Mouse (Mus musculus): ENCODE measurements at regions not wholly inside any gene's neighbourhood (a gene's known extent, or its start where the extent isn't known, plus 50 kb on each side); places are given as distances from the start of the nearest gene placed in this dataset.

DNA sequence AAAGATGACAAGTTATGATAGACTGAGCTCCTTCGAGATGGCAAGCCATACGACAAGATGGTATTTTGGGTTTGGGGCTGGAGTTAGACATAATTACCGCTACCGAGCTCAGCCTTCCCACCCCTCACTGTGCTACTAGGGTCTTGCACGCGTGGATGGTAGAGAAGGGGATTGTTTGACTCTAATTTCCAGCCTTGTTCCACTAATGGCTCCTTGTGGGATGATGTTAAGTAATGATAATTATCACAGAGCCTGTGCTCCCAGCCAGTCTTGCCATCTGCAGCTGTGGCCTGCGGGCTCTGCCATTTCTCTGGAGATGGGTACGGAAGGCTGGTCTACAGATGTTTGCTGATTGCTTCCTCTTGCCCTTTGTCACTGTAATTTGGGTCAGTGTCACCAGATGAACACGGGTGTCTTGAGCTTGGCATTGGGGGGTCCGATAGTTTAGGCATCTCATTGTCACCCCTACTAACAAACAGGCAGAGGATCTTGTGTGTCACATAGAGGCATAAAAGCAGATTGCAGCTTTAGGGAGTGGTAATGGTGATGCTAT is 108.8 kb upstream of the Ctbp2 start:
- DNase-seq (ENCODE audit: low read depth): no peak

- DNase-seq (ENCODE audit: low read depth): no peak
Measured at GRCm38 (mm10) chr7:133230806-133231205, 106.7 kb upstream of the Ctbp2 start.

- DNase-seq (ENCODE audit: low read depth): no peak
Measured at GRCm38 (mm10) chr7:133223948-133224652, 99.9 kb upstream of the Ctbp2 start.

GRCm38 (mm10) chr7:133212328-133212727 is 88.2 kb upstream of the Ctbp2 start:
- no peak for DNase-seq (ENCODE audit: low read depth)

DNA sequence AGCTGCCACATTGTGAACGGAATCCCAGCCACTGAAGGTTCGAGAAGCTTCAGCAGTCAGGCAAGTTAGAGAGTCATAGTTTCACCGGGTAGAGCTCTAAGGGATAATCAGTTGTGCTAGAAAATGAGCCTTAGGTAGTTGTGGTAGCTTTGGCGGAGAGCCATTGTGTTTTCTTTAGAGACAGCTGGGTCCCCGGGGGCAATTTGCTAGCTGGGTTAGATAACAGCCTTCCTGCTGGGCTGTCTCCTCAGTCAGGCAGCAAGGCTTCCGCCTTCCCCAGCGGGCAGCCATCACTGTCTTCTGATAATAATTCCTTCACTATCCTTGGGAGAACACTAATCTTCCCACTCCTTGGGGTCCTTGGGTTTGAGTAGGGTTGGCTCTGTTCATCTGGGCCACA is 81.5 kb upstream of the Ctbp2 start:
- DNase-seq (ENCODE audit: low read depth): no peak

DNA sequence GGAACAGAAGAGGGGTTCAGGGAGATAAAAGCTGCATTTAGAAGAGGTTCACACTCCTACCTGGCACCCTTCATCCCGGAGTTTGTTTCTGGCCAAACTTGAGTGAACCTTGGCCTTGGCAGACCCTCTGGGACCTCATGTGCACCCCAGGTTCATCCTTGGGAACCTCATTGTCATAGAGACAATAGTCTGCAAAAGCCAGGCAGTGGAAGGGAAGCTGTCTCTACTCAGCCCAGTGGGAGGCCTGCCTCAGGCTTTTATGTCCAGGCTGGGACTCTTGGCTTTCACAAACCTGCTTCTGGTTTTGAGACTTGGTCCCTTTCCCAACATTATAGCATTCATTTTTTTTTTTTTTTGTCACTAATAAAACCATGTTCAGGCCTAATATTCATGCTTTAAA is 80.3 kb upstream of the Ctbp2 start:
- no peak for DNase-seq (ENCODE audit: low read depth)

DNA sequence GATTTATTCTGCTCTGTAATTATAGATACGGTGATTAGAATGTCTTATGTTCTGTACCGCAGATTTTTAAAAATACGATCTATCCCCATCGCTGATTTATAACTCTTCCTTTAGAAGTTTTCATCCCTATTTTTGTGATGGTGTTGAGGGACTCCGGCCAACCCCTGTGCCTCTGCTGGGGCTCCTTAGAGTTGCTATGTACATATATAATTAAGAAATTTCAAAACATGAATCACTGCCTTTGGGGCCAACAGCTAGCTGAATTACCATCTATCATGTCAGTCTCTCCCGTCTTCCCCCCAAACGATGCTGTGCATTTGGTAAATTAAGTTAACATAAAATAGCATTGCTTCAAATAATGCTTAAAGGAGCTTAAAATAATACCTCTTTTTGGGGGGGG is 79.8 kb upstream of the Ctbp2 start:
- DNase-seq (ENCODE audit: low read depth): no peak

- DNase-seq (ENCODE audit: low read depth): no peak
Measured at GRCm38 (mm10) chr7:133202092-133202880, 78.1 kb upstream of the Ctbp2 start.

- no peak for DNase-seq (ENCODE audit: low read depth)
Measured at GRCm38 (mm10) chr7:133199046-133199445, 74.9 kb upstream of the Ctbp2 start.

- no peak for DNase-seq (ENCODE audit: low read depth)
Measured at GRCm38 (mm10) chr7:133189880-133190462, 65.8 kb upstream of the Ctbp2 start.

DNA sequence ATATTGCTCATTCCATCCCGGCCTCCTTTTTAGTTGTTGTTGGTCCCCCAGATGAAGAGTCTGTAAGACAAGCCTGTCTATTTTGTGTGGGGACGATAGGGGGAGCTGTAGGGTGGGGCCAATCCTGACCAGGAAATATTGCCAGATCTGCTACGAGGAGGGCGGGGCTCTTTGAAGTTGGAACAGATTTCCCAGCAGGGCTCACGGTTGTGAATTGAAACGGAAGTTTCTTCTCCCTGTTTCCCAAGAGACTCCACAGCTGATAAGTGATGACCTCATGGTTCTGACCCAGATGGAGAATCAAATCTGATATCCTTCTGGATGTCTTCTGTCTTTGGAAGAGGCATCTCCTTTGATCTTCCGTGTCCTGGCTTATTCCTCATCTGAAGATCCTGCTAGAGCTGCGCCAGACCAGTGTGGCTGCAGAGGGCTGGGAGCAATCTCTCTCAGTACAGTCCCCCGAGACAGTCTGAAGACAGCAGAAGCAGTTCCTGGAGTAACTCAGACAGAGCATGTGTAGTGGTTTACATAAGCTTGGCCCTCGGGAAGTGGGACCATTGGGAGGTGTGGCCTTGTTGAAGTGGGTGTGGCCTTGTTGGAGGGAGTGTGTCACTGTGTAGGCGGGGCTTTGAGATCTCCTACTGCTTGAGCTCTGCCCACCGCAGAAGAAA is 61.9 kb upstream of the Ctbp2 start:
- DNase-seq (ENCODE audit: low read depth): peak; percentile 54

DNA sequence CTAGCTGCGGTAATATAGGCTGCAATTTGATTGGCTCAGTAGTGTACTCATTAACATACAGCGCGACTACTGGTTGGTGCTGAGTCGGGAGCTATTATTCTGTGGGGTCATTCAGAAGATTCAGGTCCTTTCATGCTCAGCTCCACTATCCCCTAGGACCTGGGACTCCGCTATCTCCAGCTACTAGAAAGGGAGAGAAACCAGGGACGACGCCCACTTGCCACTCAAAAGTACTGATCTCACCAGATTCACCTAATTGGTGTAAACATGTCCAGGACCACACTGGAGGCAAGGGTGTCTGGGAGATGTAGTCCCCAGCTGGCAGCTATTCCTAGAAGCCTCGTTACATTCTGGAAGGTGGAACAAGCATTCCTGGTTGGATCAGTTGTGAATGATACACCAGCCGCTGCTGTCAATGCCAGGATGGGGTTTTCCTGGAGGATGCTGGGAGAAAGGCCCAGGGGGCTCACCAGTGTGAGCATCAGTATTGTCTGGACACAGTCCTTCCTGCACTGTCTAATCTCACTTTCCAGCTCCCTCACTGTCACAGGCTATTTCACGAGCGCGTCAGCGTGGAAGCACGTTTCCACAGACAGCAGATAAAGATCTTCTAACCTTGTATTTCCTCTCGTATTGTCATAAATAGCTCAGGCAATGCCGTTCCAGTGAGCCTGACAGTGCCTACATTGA is 60.9 kb upstream of the Ctbp2 start:
- no peak for DNase-seq (ENCODE audit: low read depth)

DNA sequence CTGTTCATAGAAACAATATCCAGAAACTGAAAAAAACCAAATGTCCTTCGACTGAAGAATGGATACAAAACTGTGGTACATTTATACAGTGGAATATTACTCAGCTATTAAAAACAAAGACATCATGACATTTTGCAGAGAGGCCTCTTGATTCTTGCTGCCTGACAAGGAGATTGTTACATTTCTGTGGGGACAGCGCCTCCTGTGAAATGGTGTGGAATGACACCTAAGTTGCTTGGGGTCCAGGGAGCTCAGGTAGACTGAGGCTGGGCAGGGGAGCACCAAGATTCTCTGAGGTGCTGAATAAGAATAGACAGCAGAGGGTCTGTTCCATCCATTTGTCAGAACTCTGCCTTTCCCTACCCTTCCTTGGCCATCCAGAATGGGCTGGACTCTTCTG is 57.2 kb upstream of the Ctbp2 start:
- no peak for DNase-seq (ENCODE audit: low read depth)

DNA sequence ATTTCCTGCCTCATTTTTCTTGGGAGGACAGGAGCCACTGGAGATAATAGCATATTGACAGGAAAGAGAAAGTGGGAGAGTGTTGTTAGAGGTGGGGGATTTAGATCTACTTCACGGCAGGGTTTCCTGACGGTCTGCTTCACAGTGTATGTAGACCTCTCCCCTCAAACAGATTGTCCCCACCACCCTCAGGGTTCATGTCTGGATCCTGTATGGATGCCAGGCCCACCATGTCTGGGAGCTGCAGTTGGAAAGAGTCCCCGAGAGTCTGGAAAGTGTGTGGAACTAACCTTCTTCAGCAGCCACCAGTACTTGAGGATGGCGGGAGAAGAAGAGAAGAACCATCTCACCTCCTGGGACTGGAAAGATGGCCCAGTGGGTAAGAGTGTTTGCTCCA is 53.0 kb upstream of the Ctbp2 start:
- no peak for DNase-seq (ENCODE audit: low read depth)

DNA sequence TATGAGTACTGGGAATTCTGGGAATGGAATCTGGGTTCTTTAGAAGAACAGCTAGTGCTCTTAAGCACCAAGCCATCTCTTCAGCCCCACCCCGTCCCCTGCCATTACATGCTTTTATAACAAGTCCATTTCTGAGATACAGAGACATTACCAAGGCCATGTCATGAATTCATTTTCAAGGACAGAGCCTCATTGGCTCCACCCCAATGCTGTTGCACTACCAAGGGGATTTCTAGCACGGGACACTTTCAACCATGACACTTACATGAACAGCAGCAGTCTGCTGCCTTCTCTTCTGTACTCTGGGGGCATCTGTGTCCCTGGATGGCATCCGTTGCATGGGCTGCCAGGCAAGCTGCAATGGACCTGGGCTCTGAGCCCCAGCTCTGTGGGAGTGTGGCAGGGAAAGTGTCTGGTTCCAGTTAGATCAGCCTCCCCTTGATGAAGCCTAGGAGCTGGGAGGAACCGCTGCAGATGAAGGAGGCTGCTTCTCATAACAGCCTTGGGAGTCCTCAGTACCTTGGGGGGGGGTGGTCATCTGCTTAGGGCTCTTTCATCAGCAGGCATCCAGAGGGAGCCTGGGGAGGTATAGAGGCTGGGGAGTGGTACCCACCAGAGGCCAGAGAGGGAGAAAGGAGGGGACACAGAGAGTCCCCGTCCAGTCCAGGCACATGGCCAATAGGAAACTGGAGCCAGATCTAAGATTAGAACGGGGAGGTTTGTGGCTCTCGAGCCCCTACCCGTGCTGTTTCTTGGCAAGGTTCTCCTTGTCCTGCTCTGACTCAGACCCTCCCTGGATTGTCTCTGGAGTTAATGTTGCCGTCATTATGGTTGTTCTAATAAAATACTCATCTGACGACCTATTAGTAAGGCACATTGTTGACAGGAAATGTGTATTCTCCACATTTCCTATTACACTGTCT is 52.4 kb upstream of the Ctbp2 start:
- DNase-seq (ENCODE audit: low read depth): no peak
